Mouse (Mus musculus): ENCODE measurements at regions not wholly inside any gene's neighbourhood (a gene's known extent, or its start where the extent isn't known, plus 50 kb on each side); places are given as distances from the start of the nearest gene placed in this dataset.

DNA sequence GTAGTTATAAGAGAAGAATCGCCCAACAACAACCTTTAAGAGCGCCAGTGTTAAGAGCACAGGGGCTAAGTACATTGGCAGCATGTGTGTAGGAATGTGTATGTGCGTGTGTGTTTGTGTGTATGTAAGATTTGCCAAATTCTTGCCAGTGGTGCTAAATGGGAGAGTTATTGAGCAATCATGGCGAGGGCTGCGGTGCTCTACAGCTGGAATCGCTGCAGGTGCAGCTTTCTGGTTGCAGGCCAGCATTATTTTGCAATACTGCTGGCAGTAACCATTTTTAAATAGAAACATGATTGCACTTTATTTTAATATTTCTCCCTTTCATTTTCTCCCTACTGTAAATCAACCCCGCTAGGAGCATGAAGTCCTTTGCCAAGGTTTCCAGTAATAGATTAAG, 313.2 kb downstream of the Rnf144b start:
- H3K4me2 ChIP-seq: no peak overlapping the region
- WGBS: 95% methylated on average over 7 of the region's 7 CpGs
- no peak overlapping the region for H3K27ac ChIP-seq (ENCODE audit: low read depth, low read length)
- no peak overlapping the region for H3K9ac ChIP-seq (ENCODE audit: low read length)
- no peak overlapping the region for H3K4me3 ChIP-seq (ENCODE audit: low read depth, low read length)
- no peaks in the 10 kb centered on the region for H3K4me1 ChIP-seq (ENCODE audit: control insufficient read depth, insufficient read depth, low read length)
- no peaks in the 10 kb centered on the region for H3K36me3 ChIP-seq (ENCODE audit: control insufficient read depth, insufficient read depth, low read length)
- H3K9me3 ChIP-seq (ENCODE audit: control insufficient read depth, low read length): no peaks in the 10 kb centered on the region
- DNase-seq (ENCODE audit: low spot score, missing footprints) (no peak), ATAC-seq (ENCODE audit: low FRiP score) (no peak)
- no peaks in the 10 kb centered on the region for H3K27me3 ChIP-seq (ENCODE audit: control insufficient read depth, insufficient read depth, low read length)

GRCm38 (mm10) chr13:47444876-47445275, 322.4 kb downstream of the Rnf144b start:
- 90% methylated on average over 3 of the region's 3 CpGs for WGBS
- no peak for ATAC-seq (ENCODE audit: low FRiP score)
- DNase-seq (ENCODE audit: low spot score, missing footprints): no peak
- Histone ChIP-seq H3K4me2 (no peak overlapping the region), H3K27me3 (ENCODE audit: control insufficient read depth, insufficient read depth, low read length) (no peaks in the 10 kb centered on the region), H3K4me3 (ENCODE audit: low read depth, low read length) (no peak overlapping the region), H3K36me3 (ENCODE audit: control insufficient read depth, insufficient read depth, low read length) (no peaks in the 10 kb centered on the region), H3K9ac (ENCODE audit: low read length) (no peak overlapping the region), H3K9me3 (ENCODE audit: control insufficient read depth, low read length) (no peaks in the 10 kb centered on the region), H3K4me1 (ENCODE audit: control insufficient read depth, insufficient read depth, low read length) (no peaks in the 10 kb centered on the region), H3K27ac (ENCODE audit: low read depth, low read length) (no peak overlapping the region)

DNA sequence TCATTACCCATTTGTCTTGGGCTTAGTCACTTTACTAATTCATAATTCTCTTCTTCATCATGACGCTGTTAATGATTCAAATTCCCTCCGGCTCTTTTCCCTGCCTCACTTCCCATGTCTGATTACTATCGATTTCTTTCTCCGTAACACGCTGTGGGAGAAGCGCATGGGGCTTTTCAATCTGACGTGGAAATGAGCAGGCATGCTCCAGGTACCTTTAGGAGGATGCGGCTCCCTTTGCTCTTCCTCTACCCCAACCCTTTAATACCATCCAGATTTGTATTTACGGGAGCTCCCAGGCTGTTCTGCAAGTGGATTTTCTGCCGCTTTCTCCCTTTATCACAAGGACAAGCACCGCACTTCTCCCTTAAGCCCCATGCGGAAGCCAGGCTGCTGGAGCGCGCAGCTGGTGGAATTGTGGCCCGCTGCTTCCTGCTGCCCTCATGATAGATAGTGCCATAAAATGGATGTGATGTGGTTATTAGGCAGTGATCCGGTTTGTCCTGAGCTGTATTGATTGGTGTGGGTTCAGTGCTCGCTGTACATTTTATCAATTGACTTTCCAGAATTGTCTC, 329.8 kb downstream of the Rnf144b start:
- WGBS: 79% methylated on average over 17 of the region's 17 CpGs
- Histone ChIP-seq H3K4me2 (no peak overlapping the region), H3K9ac (ENCODE audit: low read length) (no peak overlapping the region), H3K27me3 (ENCODE audit: control insufficient read depth, insufficient read depth, low read length) (no peaks in the 10 kb centered on the region), H3K27ac (ENCODE audit: low read depth, low read length) (no peak overlapping the region), H3K36me3 (ENCODE audit: control insufficient read depth, insufficient read depth, low read length) (no peaks in the 10 kb centered on the region), H3K4me1 (ENCODE audit: control insufficient read depth, insufficient read depth, low read length) (no peaks in the 10 kb centered on the region), H3K4me3 (ENCODE audit: low read depth, low read length) (no peak overlapping the region), H3K9me3 (ENCODE audit: control insufficient read depth, low read length) (no peaks in the 10 kb centered on the region)
- no peak for DNase-seq (ENCODE audit: low spot score, missing footprints)
- no peak for ATAC-seq (ENCODE audit: low FRiP score)

- no peak overlapping the region for H3K27ac ChIP-seq (ENCODE audit: low read depth, low read length)
- no peaks in the 10 kb centered on the region for H3K27me3 ChIP-seq (ENCODE audit: control insufficient read depth, insufficient read depth, low read length)
- H3K9me3 ChIP-seq (ENCODE audit: control insufficient read depth, low read length): no peaks in the 10 kb centered on the region
- no peak for DNase-seq (ENCODE audit: low spot score, missing footprints)
- H3K4me2 ChIP-seq: no peak overlapping the region
- H3K4me1 ChIP-seq (ENCODE audit: control insufficient read depth, insufficient read depth, low read length): no peaks in the 10 kb centered on the region
- no peak overlapping the region for H3K4me3 ChIP-seq (ENCODE audit: low read depth, low read length)
- H3K36me3 ChIP-seq (ENCODE audit: control insufficient read depth, insufficient read depth, low read length): no peaks in the 10 kb centered on the region
- WGBS: 88% methylated on average over 8 of the region's 8 CpGs
- ATAC-seq (ENCODE audit: low FRiP score): no peak
- H3K9ac ChIP-seq (ENCODE audit: low read length): no peak overlapping the region
Observed at GRCm38 (mm10) chr13:47462148-47462547, 339.7 kb downstream of the Rnf144b start.

DNA sequence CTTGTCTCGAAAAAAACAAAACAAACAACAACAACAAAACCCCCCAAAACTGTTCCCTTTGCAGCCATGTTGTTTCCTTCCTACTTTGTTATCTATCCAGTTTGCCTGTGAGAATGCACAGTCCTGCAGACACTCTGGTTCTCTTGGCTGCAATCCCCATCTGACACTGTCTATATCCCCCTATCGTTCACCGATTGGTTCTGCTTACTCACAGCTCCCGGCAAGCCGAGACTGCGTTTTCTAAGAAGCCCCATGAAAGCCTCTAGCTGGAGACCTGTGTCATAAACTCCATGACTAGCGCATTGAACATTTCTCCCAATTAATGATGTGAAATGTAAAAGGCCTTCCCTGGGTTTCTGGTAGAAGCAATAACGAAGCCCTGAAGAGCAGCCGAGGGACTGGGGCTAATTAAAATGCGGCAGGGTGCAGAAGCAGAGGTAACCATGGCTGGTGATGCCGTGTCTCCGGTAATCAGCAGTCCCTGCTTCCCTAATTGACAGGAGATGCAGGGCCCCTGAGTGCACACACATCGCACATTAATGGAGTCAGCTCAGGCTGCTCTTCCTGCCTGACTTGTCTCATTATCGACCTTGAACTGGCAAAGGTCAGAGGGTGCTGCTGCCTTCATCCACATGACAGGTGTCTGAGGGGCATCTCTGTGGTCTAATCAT, 349.2 kb downstream of the Rnf144b start:
- H3K9me3 ChIP-seq (ENCODE audit: control insufficient read depth, low read length): no peaks in the 10 kb centered on the region
- DNase-seq (ENCODE audit: low spot score, missing footprints) (no peak), ATAC-seq (ENCODE audit: low FRiP score) (peak; percentile 78)
- H3K27me3 ChIP-seq (ENCODE audit: control insufficient read depth, insufficient read depth, low read length): no peaks in the 10 kb centered on the region
- no peaks in the 10 kb centered on the region for H3K36me3 ChIP-seq (ENCODE audit: control insufficient read depth, insufficient read depth, low read length)
- no peak overlapping the region for H3K4me2 ChIP-seq
- no peak overlapping the region for H3K27ac ChIP-seq (ENCODE audit: low read depth, low read length)
- H3K4me1 ChIP-seq (ENCODE audit: control insufficient read depth, insufficient read depth, low read length): no peaks in the 10 kb centered on the region
- H3K9ac ChIP-seq (ENCODE audit: low read length): no peak overlapping the region
- H3K4me3 ChIP-seq (ENCODE audit: low read depth, low read length): no peak overlapping the region
- WGBS: 76% methylated on average over 14 of the region's 14 CpGs

DNA sequence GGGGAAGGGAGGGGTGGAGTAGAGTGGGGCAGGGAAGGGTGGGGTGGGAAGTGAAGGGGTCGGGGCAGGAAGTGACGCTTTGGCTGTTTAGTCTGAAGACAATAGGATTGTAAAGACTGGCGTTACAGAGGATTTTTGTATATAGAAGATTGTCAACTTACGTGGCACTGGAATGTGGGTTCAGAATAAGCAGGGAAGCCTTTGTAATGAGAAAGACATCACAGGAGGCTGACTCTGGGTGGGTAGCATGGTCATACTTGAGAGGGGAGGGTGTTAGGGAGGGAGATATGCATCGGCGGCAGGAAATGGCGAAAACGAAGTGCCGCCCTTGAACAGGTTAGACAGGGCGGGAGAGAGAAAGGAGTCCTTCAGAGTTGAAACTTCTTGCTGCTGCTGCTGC, 357.7 kb downstream of the Rnf144b start:
- H3K4me1 ChIP-seq (ENCODE audit: control insufficient read depth, insufficient read depth, low read length): no peaks in the 10 kb centered on the region
- no peaks in the 10 kb centered on the region for H3K36me3 ChIP-seq (ENCODE audit: control insufficient read depth, insufficient read depth, low read length)
- no peak overlapping the region for H3K27ac ChIP-seq (ENCODE audit: low read depth, low read length)
- no peak overlapping the region for H3K4me2 ChIP-seq
- no peak for ATAC-seq (ENCODE audit: low FRiP score)
- H3K4me3 ChIP-seq (ENCODE audit: low read depth, low read length): no peak overlapping the region
- H3K9me3 ChIP-seq (ENCODE audit: control insufficient read depth, low read length): no peaks in the 10 kb centered on the region
- DNase-seq (ENCODE audit: low spot score, missing footprints): no peak
- H3K9ac ChIP-seq (ENCODE audit: low read length): no peak overlapping the region
- WGBS: 78% methylated on average over 10 of the region's 10 CpGs
- H3K27me3 ChIP-seq (ENCODE audit: control insufficient read depth, insufficient read depth, low read length): no peaks in the 10 kb centered on the region

GRCm38 (mm10) chr13:47484819-47485218, 362.4 kb downstream of the Rnf144b start:
- Histone ChIP-seq H3K4me1 (ENCODE audit: control insufficient read depth, insufficient read depth, low read length) (no peaks in the 10 kb centered on the region), H3K27ac (ENCODE audit: low read depth, low read length) (no peak overlapping the region), H3K36me3 (ENCODE audit: control insufficient read depth, insufficient read depth, low read length) (no peaks in the 10 kb centered on the region), H3K4me2 (no peak overlapping the region), H3K9me3 (ENCODE audit: control insufficient read depth, low read length) (no peaks in the 10 kb centered on the region), H3K27me3 (ENCODE audit: control insufficient read depth, insufficient read depth, low read length) (no peaks in the 10 kb centered on the region), H3K4me3 (ENCODE audit: low read depth, low read length) (no peak overlapping the region), H3K9ac (ENCODE audit: low read length) (no peak overlapping the region)
- ATAC-seq (ENCODE audit: low FRiP score) (no peak), DNase-seq (ENCODE audit: low spot score, missing footprints) (no peak)
- WGBS: 86% methylated on average over 2 of the region's 2 CpGs

- Histone ChIP-seq H3K4me2 (no peak overlapping the region), H3K27me3 (ENCODE audit: control insufficient read depth, insufficient read depth, low read length) (no peaks in the 10 kb centered on the region), H3K4me3 (ENCODE audit: low read depth, low read length) (no peak overlapping the region), H3K9me3 (ENCODE audit: control insufficient read depth, low read length) (no peaks in the 10 kb centered on the region), H3K4me1 (ENCODE audit: control insufficient read depth, insufficient read depth, low read length) (no peaks in the 10 kb centered on the region), H3K27ac (ENCODE audit: low read depth, low read length) (no peak overlapping the region), H3K9ac (ENCODE audit: low read length) (no peak overlapping the region), H3K36me3 (ENCODE audit: control insufficient read depth, insufficient read depth, low read length) (no peaks in the 10 kb centered on the region)
- DNase-seq (ENCODE audit: low spot score, missing footprints): no peak
- ATAC-seq (ENCODE audit: low FRiP score): no peak
Observed at GRCm38 (mm10) chr13:47486111-47486510, 363.7 kb downstream of the Rnf144b start.

- Histone ChIP-seq H3K4me1 (ENCODE audit: control insufficient read depth, insufficient read depth, low read length) (no peaks in the 10 kb centered on the region), H3K9ac (ENCODE audit: low read length) (no peak overlapping the region), H3K4me3 (ENCODE audit: low read depth, low read length) (no peak overlapping the region), H3K27ac (ENCODE audit: low read depth, low read length) (no peak overlapping the region), H3K4me2 (no peak overlapping the region), H3K36me3 (ENCODE audit: control insufficient read depth, insufficient read depth, low read length) (no peaks in the 10 kb centered on the region), H3K9me3 (ENCODE audit: control insufficient read depth, low read length) (no peaks in the 10 kb centered on the region), H3K27me3 (ENCODE audit: control insufficient read depth, insufficient read depth, low read length) (no peaks in the 10 kb centered on the region)
- WGBS: 90% methylated on average over 3 of the region's 3 CpGs
- ATAC-seq (ENCODE audit: low FRiP score) (no peak), DNase-seq (ENCODE audit: low spot score, missing footprints) (no peak)
Observed at GRCm38 (mm10) chr13:47486658-47487057, 364.2 kb downstream of the Rnf144b start.

Measured in midbrain, embryonic 11.5 days (tissue).